Comparison of ENCODE assay signal across 24 mouse cellular contexts in the genomic region with DNA sequence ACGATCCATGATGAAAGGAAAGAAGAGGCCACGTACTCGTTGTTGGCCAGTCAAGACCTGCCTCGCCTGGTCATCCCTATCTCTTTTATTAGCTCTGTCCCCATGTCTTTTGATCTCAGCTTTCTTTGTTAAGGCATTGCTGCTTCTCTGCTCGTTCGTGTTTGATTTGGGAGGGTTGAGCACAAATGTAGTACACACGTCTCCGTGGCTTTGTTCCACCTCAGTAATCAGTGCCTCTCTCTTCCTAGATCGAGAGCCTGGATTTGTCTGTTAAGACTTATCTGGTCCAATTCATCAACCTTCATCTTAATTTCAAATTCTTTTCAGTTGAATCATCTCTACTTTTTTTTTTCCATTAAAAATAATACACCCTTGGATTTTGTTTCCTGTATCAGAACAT.
DNase-seq lines count a peak whose midpoint lies in the region; ATAC-seq and TF ChIP-seq lines count a peak whose summit lies in the region.
"Had no signal": no experiment of that assay in that cellular context is flagged by ENCODE, and none has a peak within 500 bp of the region (broad histone marks: within the 10 kb centered on the region; RNA-seq: fewer than 3 reads in every experiment).

No protein-coding gene starts in this region.

- no peaks in the 10 kb centered on the region for H3K9me3 ChIP-seq in forebrain, postnatal 0 days (ENCODE audit: low read length)
- H3K9me3 ChIP-seq in forebrain, embryonic 16.5 days (ENCODE audit: control insufficient read depth, low read length) = no peaks in the 10 kb centered on the region
- H3K9me3 ChIP-seq in midbrain, embryonic 15.5 days = no peaks in the 10 kb centered on the region
- H3K9me3 ChIP-seq in midbrain, embryonic 16.5 days (replicated peaks; ENCODE audit: control insufficient read depth, low read length, poor library complexity, severe bottlenecking) = no peaks in the 10 kb centered on the region
- H3K9me3 ChIP-seq: embryonic facial prominence, embryonic 10.5 days; embryonic facial prominence, embryonic 13.5 days; forebrain, embryonic 12.5 days; forebrain, embryonic 15.5 days; heart, embryonic 13.5 days had no signal

- no peak overlapping the region for H3K4me3 ChIP-seq in forebrain, postnatal 0 days (ENCODE audit: low read depth, low read length)
- H3K4me3 ChIP-seq in forebrain, embryonic 16.5 days (replicated peaks; ENCODE audit: low read length) = no peak overlapping the region
- no peak overlapping the region for H3K4me3 ChIP-seq in midbrain, embryonic 15.5 days
- no peak overlapping the region for H3K4me3 ChIP-seq in midbrain, embryonic 16.5 days (ENCODE audit: low read depth, low read length)
- H3K4me3 ChIP-seq: embryonic facial prominence, embryonic 10.5 days; embryonic facial prominence, embryonic 13.5 days; erythroblast, embryonic 14.5 days; forebrain, embryonic 12.5 days; forebrain, embryonic 15.5 days; gastrocnemius, adult 2 months; heart, embryonic 13.5 days had no signal

- no peak overlapping the region for H3K9ac ChIP-seq in forebrain, postnatal 0 days
- no peak overlapping the region for H3K9ac ChIP-seq in forebrain, embryonic 16.5 days (replicated peaks; ENCODE audit: low read depth, low read length)
- H3K9ac ChIP-seq in midbrain, embryonic 15.5 days = no peak overlapping the region
- H3K9ac ChIP-seq in midbrain, embryonic 16.5 days (ENCODE audit: low read depth, low read length) = no peak overlapping the region
- H3K9ac ChIP-seq: embryonic facial prominence, embryonic 13.5 days; forebrain, embryonic 12.5 days; forebrain, embryonic 15.5 days; heart, embryonic 13.5 days; hindbrain, embryonic 14.5 days had no signal

- WGBS in forebrain, postnatal 0 days = 50% methylated on average over 9 of the region's 9 CpGs
- 50% methylated on average over 9 of the region's 9 CpGs for WGBS in forebrain, embryonic 16.5 days
- 29% methylated on average over 9 of the region's 9 CpGs for WGBS in midbrain, embryonic 15.5 days
- 25% methylated on average over 9 of the region's 9 CpGs for WGBS in midbrain, embryonic 16.5 days

- H3K27ac ChIP-seq in forebrain, postnatal 0 days (ENCODE audit: low read depth, low read length) = peak overlapping the region; percentile 50; the same call in 1 of the 2 replicates
- H3K27ac ChIP-seq in forebrain, embryonic 16.5 days (ENCODE audit: low read length) = no peak overlapping the region
- H3K27ac ChIP-seq in midbrain, embryonic 15.5 days = peak overlapping the region; percentile 34; the same call in 1 of the 2 replicates
- no peak overlapping the region for H3K27ac ChIP-seq in midbrain, embryonic 16.5 days (ENCODE audit: low read length)
- H3K27ac ChIP-seq: embryonic facial prominence, embryonic 10.5 days; embryonic facial prominence, embryonic 13.5 days; forebrain, embryonic 12.5 days; forebrain, embryonic 15.5 days; gastrocnemius, adult 2 months; heart, embryonic 13.5 days; hindbrain, embryonic 14.5 days had no signal

- peaks cover 5% of the 10 kb centered on the region; the same call in 1 of the 2 replicates for H3K4me1 ChIP-seq in forebrain, postnatal 0 days (ENCODE audit: insufficient read depth)
- peaks cover 14% of the 10 kb centered on the region for H3K4me1 ChIP-seq in forebrain, embryonic 16.5 days (replicated peaks; ENCODE audit: control insufficient read depth, insufficient read depth, low read length)
- peaks cover 17% of the 10 kb centered on the region for H3K4me1 ChIP-seq in midbrain, embryonic 15.5 days
- H3K4me1 ChIP-seq in midbrain, embryonic 16.5 days (ENCODE audit: control insufficient read depth, insufficient read depth, low read length) = peaks cover 13% of the 10 kb centered on the region; the same call in 1 of the 2 replicates

- no peaks in the 10 kb centered on the region for H3K36me3 ChIP-seq in forebrain, postnatal 0 days (ENCODE audit: insufficient read depth)
- H3K36me3 ChIP-seq in forebrain, embryonic 16.5 days (ENCODE audit: control insufficient read depth, insufficient read depth) = no peaks in the 10 kb centered on the region
- H3K36me3 ChIP-seq in midbrain, embryonic 15.5 days (replicated peaks) = no peaks in the 10 kb centered on the region
- H3K36me3 ChIP-seq in midbrain, embryonic 16.5 days (ENCODE audit: control insufficient read depth, insufficient read depth, low read length) = no peaks in the 10 kb centered on the region
- H3K36me3 ChIP-seq: embryonic facial prominence, embryonic 10.5 days; embryonic facial prominence, embryonic 13.5 days; forebrain, embryonic 12.5 days; forebrain, embryonic 15.5 days; heart, embryonic 13.5 days had no signal

- H3K4me2 ChIP-seq in forebrain, postnatal 0 days (ENCODE audit: low read depth) = no peak overlapping the region
- H3K4me2 ChIP-seq in forebrain, embryonic 16.5 days (ENCODE audit: low read length) = no peak overlapping the region
- no peak overlapping the region for H3K4me2 ChIP-seq in midbrain, embryonic 15.5 days
- no peak overlapping the region for H3K4me2 ChIP-seq in midbrain, embryonic 16.5 days (ENCODE audit: low read length)
- H3K4me2 ChIP-seq: embryonic facial prominence, embryonic 13.5 days; forebrain, embryonic 12.5 days; forebrain, embryonic 15.5 days; heart, embryonic 13.5 days; hindbrain, embryonic 14.5 days had no signal

- no peaks in the 10 kb centered on the region for H3K27me3 ChIP-seq in forebrain, postnatal 0 days (ENCODE audit: insufficient read depth, low read length)
- no peaks in the 10 kb centered on the region for H3K27me3 ChIP-seq in forebrain, embryonic 16.5 days (replicated peaks; ENCODE audit: control insufficient read depth, insufficient read depth, low read length)
- H3K27me3 ChIP-seq in midbrain, embryonic 15.5 days (replicated peaks) = no peaks in the 10 kb centered on the region
- no peaks in the 10 kb centered on the region for H3K27me3 ChIP-seq in midbrain, embryonic 16.5 days (ENCODE audit: control insufficient read depth, insufficient read depth, low read depth, low read length)
- H3K27me3 ChIP-seq: embryonic facial prominence, embryonic 13.5 days; forebrain, embryonic 15.5 days; heart, embryonic 13.5 days; Patski had no signal

- ATAC-seq in forebrain, postnatal 0 days = peak; percentile 53; the same call in 1 of the 2 replicates
- ATAC-seq in forebrain, embryonic 16.5 days = no peak
- no peak for ATAC-seq in midbrain, embryonic 15.5 days (replicated peaks)
- ATAC-seq in midbrain, embryonic 16.5 days = no peak
- ATAC-seq: forebrain, embryonic 15.5 days; Patski had no signal

- DNase-seq in forebrain, postnatal 0 days = no peak
- peak; percentile 34 for DNase-seq in retina, embryonic 14.5 days (ENCODE audit: low spot score)
- DNase-seq in gastrocnemius, postnatal 4 days (ENCODE audit: low spot score in 2 of 2) = no peak
- DNase-seq: adrenal gland, postnatal 10 days; adrenal gland, postnatal 36 days; cerebellum, adult 11 months; cerebellum, adult 2 months; cerebellum, postnatal 36 days; embryo, embryonic 11 days; gastrocnemius, postnatal 14 days; heart, adult 18-20 months; heart, postnatal 4 days had no signal

- TF ChIP-seq CTCF in forebrain, postnatal 0 days (IDR thresholded peaks at IDR 0.05; ENCODE audit: low read depth) = no peak

Comparison
In these comparisons a context has a peak if more than half of its experiments do, and no peak if none do; other contexts are left out.
1. H3K27ac ChIP-seq: peak in forebrain, postnatal 0 days (single experiment) and midbrain, embryonic 15.5 days (single experiment); none in forebrain, embryonic 16.5 days (single experiment) and midbrain, embryonic 16.5 days (single experiment).